Mouse (Mus musculus) heart, adult 2 months (tissue): ENCODE measurements around the gene Rhov.

Source experiments
- CTCF ChIP-seq: fragments of 200-600 bp; IDR thresholded peaks from 2 replicates; pipeline ENCODE4 v1.8.1; 2022; ENCODE audit warnings: antibody characterized with exemption, mild to moderate bottlenecking, moderate library complexity
- EP300 ChIP-seq: fragments of 200-500 bp; IDR thresholded peaks from 2 replicates; pipeline ENCODE4 v1.6.1; 2011; ENCODE audit warnings: low read depth, low read length, control low read depth; ENCODE audit not compliant: insufficient read depth
- POLR2A ChIP-seq: fragments of 200-500 bp; IDR thresholded peaks from 2 replicates; pipeline ENCODE4 v1.6.1; 2011; ENCODE audit warnings: mild to moderate bottlenecking, low read depth, low read length, control low read depth; ENCODE audit not compliant: insufficient read depth

GRCm38 (mm10) chr2:119289014-119289416 lies 17.9 kb upstream of the Rhov start:
- no peak for TF ChIP-seq POLR2A
- TF ChIP-seq CTCF, result no peak
- no peak for TF ChIP-seq EP300
